Mouse (Mus musculus) liver, postnatal 0 days (tissue): Measurements from ENCODE around the gene 2210011C24Rik.

Source experiments
- CTCF ChIP-seq: sonication (generic); IDR thresholded peaks from 2 replicates; pipeline ENCODE4 v1.5.1; 2016; ENCODE audit warnings: antibody characterized with exemption, low read depth
- EP300 ChIP-seq: IDR thresholded peaks from 2 replicates; pipeline ENCODE4 v1.6.1; 2016; ENCODE audit warnings: antibody characterized with exemption, low read depth, mild to moderate bottlenecking

- no peak for TF ChIP-seq CTCF
- no peak for TF ChIP-seq EP300
These were observed 13.9 kb upstream of the 2210011C24Rik start for GRCm38 (mm10) chr8:84025863-84026262.
